Comparison of ENCODE assay signal across 24 mouse cellular contexts in genomic region chr15:95068023-95068422, GRCm38 (mm10).
DNase-seq lines count a peak whose midpoint lies in the region; TF ChIP-seq lines count a peak whose summit lies in the region.
"Had no signal": no experiment of that assay in that cellular context is flagged by ENCODE, and none has a peak within 500 bp of the region (broad histone marks: within the 10 kb centered on the region; RNA-seq: fewer than 3 reads in every experiment).

No protein-coding gene starts in this region.

- DNase-seq in cerebellum, adult 9-10 months: peak; percentile 68
- DNase-seq in cerebellum, postnatal 4 days (ENCODE audit: low spot score in 2 of 2): no peak
- no peak for DNase-seq in layer of hippocampus, adult 2 months (ENCODE audit: low spot score in 2 of 2)
- no peak for DNase-seq in layer of hippocampus, postnatal 25 days (ENCODE audit: extremely low spot score in 1 of 2, low spot score in 1 of 2)
- no peak for DNase-seq in adrenal gland, postnatal 14 days
- DNase-seq: adrenal gland, adult 2 months; adrenal gland, postnatal 25 days; embryo, embryonic 11 days; gastrocnemius, postnatal 25 days; heart, adult 18-20 months; heart, postnatal 10 days; heart, postnatal 36 days; kidney, adult 11 months had no signal

- no peak for TF ChIP-seq CTCF in layer of hippocampus, adult 2 months (conservative IDR thresholded peaks at IDR 0.05)
- TF ChIP-seq CTCF in cortical plate, adult 2 months (IDR thresholded peaks at IDR 0.05; ENCODE audit: extremely low read depth, insufficient read depth, low read length): no peak

- no peak for TF ChIP-seq POLR2A in cortical plate, adult 2 months (IDR thresholded peaks at IDR 0.05; ENCODE audit: extremely low read depth, insufficient read depth, low read length)

- H3K27ac ChIP-seq in layer of hippocampus, adult 2 months: peak overlapping the region; percentile 88
- H3K27ac ChIP-seq in cortical plate, adult 2 months (ENCODE audit: insufficient read depth, low read length): peak overlapping the region; percentile 76; the same call in 1 of the 2 replicates
- H3K27ac ChIP-seq: embryonic facial prominence, embryonic 10.5 days; embryonic facial prominence, embryonic 13.5 days; forebrain, embryonic 12.5 days; forebrain, embryonic 15.5 days; heart, embryonic 15.5 days; hindbrain, embryonic 10.5 days; hindbrain, embryonic 13.5 days; intestine, embryonic 15.5 days had no signal

- no peak overlapping the region for H3K4me3 ChIP-seq in layer of hippocampus, adult 2 months
- no peak overlapping the region for H3K4me3 ChIP-seq in cortical plate, adult 2 months (ENCODE audit: insufficient read depth, low read length)
- H3K4me3 ChIP-seq: embryonic facial prominence, embryonic 10.5 days; embryonic facial prominence, embryonic 13.5 days; erythroblast, embryonic 14.5 days; forebrain, embryonic 12.5 days; forebrain, embryonic 15.5 days; heart, embryonic 12.5 days; heart, embryonic 15.5 days; hindbrain, embryonic 10.5 days; hindbrain, embryonic 13.5 days; intestine, embryonic 15.5 days had no signal

- H3K4me1 ChIP-seq in cortical plate, adult 2 months (ENCODE audit: control insufficient read depth, insufficient read depth, low read length): peaks cover 7% of the 10 kb centered on the region; the same call in 1 of the 2 replicates
- H3K4me1 ChIP-seq: embryonic facial prominence, embryonic 10.5 days; embryonic facial prominence, embryonic 13.5 days; heart, embryonic 12.5 days; heart, embryonic 15.5 days; intestine, embryonic 15.5 days had no signal
